Mouse (Mus musculus) heart, adult 2 months (tissue): ENCODE results near the gene Gm9918.

Experiments
- CTCF ChIP-seq: fragments of 200-600 bp; IDR thresholded peaks from 2 replicates; pipeline ENCODE4 v1.8.1; 2022; ENCODE audit warnings: antibody characterized with exemption, mild to moderate bottlenecking, moderate library complexity
- POLR2A ChIP-seq: fragments of 200-500 bp; IDR thresholded peaks from 2 replicates; pipeline ENCODE4 v1.6.1; 2011; ENCODE audit warnings: mild to moderate bottlenecking, low read depth, low read length, control low read depth; ENCODE audit not compliant: insufficient read depth

DNA sequence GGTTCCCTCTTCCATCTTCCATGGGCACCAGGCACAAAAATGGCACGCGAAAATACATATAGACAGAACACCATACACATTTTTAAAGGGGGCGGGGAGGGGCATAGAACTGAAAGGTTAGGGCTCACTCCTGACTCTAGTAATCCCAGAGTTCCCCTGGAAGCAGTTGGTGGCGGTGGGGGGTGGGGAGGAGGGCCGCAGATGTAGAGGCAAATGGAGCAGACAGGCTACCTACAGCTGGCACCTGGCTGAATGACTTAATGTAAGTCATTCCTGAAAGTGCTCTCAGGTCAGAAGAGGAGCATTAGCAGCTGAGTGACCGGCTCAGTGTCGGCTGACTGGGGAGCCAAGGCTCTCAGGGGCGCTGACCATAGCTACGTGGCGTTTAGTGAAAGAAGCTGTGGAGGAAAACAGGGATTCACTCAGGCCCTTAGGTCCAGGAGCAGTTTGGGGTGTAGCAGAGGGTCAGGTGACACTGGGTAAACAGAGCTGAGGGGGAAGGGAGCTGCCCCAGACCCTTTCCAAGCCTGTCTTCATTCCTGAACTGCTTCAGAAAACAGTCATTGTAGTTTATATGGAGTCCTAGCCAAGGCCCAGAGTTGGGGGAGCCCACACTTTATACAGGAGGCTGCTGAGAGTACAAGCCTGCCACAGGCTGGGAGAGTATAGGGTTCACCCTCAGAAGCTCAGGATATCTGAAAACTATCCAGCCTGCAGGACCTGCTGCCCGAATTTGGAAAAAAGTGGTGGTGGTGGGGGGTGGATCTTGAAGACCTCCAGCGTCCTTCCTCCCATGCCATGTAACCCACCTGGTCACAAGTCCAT lies 27.7 kb upstream of the Gm9918 start:
- TF ChIP-seq CTCF (no peak), POLR2A (no peak)
